Mouse (Mus musculus) G1E-ER4 (cell line): ENCODE results near the gene Pdcd4. TPM values are rescaled to one million over a fixed set of nuclear protein-coding genes. Genes with fewer than 3 reads are reported as not detected.

Experiments used
- GATA1 ChIP-seq: IDR thresholded peaks from one replicate; pipeline ENCODE4 v1.8.0; 2012; ENCODE audit warnings: low read length, inconsistent platforms
- polyA plus RNA-seq: library from polyadenylated mRNA; stranded (reverse); fragments of >175 nt; gene quantifications from 2 replicates; pipeline ENCODE4 v1.2.3, GENCODE M21; 2012

The Pdcd4 gene
- polyA plus RNA-seq, 1 experiment, result 58.0 TPM

DNA sequence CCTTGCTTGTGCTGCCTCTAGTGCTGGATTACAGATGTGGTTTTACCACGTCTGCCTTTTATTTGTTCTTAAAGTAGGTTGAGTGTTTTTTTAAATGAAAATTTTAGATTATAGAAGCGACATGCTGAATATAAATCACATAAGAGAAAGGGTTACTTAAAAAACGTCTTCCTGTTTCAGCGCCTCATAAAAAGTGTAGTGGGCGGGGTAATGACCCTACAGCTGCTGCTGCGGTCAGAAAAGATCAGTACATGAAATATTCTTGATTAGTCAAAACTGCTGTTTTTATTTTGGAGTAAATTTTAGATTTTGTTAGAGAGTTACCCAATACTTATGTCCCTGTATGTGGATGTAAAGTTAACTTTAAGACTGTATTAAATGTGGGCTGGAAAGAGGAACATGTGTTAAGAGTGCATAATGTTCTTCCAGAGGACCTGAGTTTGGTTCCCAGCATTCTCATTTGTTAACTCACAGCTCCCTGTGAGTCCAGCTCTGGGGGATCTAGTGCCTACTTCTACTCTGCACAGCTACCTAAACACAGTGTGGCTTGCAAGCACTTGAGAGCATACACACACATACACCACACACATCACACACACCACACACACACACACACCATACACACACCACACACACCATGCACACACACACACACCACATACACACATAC, 14.1 kb downstream of the Pdcd4 start:
- no peak for TF ChIP-seq GATA1

DNA sequence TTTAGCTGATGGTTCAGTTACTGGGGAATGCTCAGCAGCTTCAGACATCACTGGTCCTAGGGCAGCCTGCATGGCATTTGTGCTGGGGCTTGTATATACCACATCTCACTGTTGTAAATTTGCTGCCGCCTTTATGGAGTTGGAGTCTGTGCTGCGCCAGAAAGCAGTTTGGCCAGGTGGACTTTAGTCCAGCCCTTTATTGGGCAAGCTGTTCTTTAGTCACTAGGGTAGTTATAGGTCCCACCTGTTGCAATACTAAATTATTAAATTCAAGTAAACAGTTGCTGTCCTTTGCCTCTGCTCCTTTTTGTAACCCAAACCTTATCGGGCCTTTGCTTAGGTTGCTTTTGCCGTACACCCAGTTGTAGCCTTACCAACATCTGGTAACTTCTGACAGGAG, 22.9 kb downstream of the Pdcd4 start:
- no peak for TF ChIP-seq GATA1

GRCm38 (mm10) chr19:53919541-53919940, 27.5 kb downstream of the Pdcd4 start:
- TF ChIP-seq GATA1, result no peak

- TF ChIP-seq GATA1, result no peak
These were observed 33.3 kb downstream of the Pdcd4 start for GRCm38 (mm10) chr19:53925338-53925751.

- TF ChIP-seq GATA1, result no peak
These were observed 34.7 kb downstream of the Pdcd4 start for GRCm38 (mm10) chr19:53926705-53927104.

GRCm38 (mm10) chr19:53929218-53929617, 37.2 kb downstream of the Pdcd4 start:
- TF ChIP-seq GATA1, result no peak

DNA sequence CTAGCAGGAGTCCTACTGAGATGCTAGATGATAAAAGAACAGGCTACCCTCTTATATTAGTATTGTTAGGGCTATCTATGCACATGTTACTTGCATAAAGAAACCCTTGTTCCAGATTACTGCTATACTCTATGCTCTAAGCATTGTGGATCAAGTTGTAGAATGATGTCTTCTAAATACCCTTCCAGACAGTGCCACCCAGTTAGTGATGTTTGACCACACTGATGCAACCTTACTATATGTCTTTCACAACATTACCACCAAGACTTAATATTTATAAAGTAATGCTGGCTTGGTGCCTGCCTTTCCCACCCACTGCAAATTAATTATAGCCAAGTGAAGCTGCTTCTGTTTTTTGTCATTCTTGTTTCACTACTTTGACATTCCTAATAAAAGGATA, 41.0 kb downstream of the Pdcd4 start:
- TF ChIP-seq GATA1, result no peak

- no peak for TF ChIP-seq GATA1
These were observed 42.0 kb downstream of the Pdcd4 start for GRCm38 (mm10) chr19:53934046-53934445.

- peak; percentile 31 for TF ChIP-seq GATA1
These were observed 47.4 kb downstream of the Pdcd4 start for GRCm38 (mm10) chr19:53939467-53939866.

DNA sequence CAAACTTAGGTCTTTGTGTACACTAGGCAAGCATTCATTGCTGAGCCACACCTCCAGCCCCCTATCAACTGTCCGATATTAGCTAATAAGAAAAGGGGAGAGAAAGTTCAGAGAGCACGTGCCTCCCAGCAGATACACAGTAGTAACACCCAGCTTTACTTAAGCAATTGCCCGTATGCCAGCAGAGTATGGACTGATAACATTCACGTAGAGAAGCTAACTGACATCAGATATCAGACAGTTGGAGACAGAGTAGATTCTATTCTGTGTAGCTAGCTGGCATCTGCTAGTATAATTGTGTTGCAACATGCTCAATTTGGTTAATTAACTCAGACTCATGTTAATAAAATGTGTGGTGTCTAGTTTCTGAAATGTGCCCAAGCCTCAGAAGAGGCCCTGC, 49.1 kb downstream of the Pdcd4 start:
- no peak for TF ChIP-seq GATA1

DNA sequence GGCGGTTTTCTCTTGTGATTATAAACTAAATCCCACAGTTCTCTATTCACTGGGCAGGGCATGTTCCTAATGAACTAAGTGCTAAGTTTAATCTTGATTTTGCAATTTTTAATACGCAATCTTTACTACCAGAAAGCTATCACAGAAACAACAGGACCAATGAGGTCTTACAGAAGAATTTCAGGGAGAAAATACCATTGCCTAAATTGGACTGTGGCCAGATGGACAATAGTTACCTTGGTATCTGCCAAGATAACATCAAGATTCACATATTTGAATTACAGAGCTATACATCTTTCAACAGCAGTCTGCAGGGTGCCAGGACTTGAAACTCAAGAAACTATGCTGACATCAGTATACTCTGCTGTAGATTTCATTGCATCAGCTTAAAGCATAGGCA, 50.3 kb downstream of the Pdcd4 start:
- no peak for TF ChIP-seq GATA1

- TF ChIP-seq GATA1, result no peak
These were observed 52.1 kb downstream of the Pdcd4 start, which contains the start of the genes Shoc2 and Bbip1 for GRCm38 (mm10) chr19:53943802-53944785. Gene Shoc2 (plus strand): TSS chr19:53944306. Gene Bbip1 (minus strand): TSS chr19:53944627.

GRCm38 (mm10) chr19:53944786-53945169, 52.7 kb downstream of the Pdcd4 start:
- TF ChIP-seq GATA1, result no peak

DNA sequence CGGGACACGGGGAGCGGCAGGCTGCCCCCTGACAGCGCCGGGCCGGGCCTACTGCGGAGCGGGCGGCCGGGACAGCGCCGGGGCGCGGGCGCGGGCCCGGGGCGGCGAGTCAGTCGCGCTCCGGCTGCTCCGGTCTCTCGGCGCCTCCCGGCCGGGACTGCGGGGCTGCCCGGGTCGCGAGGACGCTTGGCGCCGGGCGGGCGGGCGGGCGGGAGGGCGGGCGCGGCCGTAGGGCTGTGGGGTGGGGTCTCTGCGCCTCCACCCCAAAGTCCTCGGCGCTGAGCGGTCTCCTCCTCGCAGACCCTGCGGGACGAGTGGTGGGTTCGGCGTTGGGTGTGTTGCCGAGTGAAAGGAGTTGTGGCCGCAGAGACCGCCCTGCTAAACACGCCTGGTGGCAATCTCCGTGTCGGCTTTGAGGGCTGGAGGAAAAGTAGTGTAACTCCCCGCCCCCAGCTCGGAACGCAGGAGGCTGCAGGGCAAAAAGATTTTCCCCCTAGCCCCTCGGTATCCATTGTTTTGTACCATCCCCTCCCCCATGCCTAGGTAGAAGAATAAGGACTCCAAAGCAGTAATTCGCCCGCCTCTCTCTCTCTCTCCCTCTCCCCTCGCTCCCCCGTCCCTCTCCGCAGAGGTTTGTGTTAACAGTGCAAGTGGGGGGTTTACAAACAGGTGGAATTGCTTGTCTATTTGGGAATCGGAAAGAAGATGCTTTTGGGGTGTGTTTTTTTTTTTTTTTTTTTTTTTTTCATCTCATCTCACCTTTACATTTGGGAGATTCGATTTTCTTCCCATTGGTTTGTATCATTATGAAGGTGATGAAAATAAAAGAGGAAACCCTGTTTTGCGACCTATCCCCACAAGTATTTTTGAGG, 53.4 kb downstream of the Pdcd4 start:
- TF ChIP-seq GATA1, result no peak

DNA sequence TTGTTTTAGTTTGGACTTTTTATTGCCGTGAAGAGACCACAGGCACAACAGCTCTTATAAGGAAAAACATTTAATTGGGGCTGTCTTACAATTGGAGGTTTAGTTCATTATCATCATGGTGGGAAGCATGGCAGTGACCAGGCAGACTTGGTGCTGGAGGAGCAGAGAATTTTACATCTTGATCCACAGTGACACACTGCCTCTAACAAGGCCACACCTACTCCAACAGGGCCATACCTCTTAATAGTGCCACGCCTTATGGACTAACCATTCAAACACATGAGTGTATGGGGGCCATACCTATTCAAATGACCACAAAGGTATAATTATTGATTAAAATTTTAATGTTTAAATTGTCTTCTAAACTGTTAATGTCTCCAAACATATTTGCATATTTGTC, 65.5 kb downstream of the Pdcd4 start:
- no peak for TF ChIP-seq GATA1
